15 mouse cellular contexts compared by ENCODE assay signal in genomic region chr13:56992022-56992421, GRCm38 (mm10).
DNase-seq lines count a peak whose midpoint lies in the region; ATAC-seq and TF ChIP-seq lines count a peak whose summit lies in the region.
"Had no signal": no experiment of that assay in that cellular context is flagged by ENCODE, and none has a peak within 500 bp of the region (broad histone marks: within the 10 kb centered on the region; RNA-seq: fewer than 3 reads in every experiment).

No protein-coding gene starts in this region.

- H3K4me2 ChIP-seq in hindbrain, embryonic 15.5 days, result no peak overlapping the region
- no peak overlapping the region for H3K4me2 ChIP-seq in hindbrain, embryonic 14.5 days (replicated peaks)
- H3K4me2 ChIP-seq in lung, embryonic 14.5 days, result no peak overlapping the region
- H3K4me2 ChIP-seq: forebrain, embryonic 15.5 days had no signal

- no peak overlapping the region for H3K4me3 ChIP-seq in hindbrain, embryonic 15.5 days
- no peak overlapping the region for H3K4me3 ChIP-seq in hindbrain, embryonic 14.5 days (replicated peaks; ENCODE audit: low read length)
- no peak overlapping the region for H3K4me3 ChIP-seq in lung, embryonic 14.5 days (ENCODE audit: low read depth, low read length)
- H3K4me3 ChIP-seq: forebrain, embryonic 15.5 days; megakaryocyte, embryonic 14.5 days had no signal

- DNase-seq in cerebellum, postnatal 10 days, result peak; percentile 49 to 58
- no peak for DNase-seq in cerebellum, adult 11 months
- no peak for DNase-seq in hindbrain, embryonic 14.5 days (ENCODE audit: low spot score)
- DNase-seq in lung, embryonic 14.5 days, result peak; percentile 17
- DNase-seq in lung, adult 18-20 months, result no peak
- DNase-seq in ZHBTc4 (ENCODE audit: low read depth, low spot score), result peak; percentile 59
- DNase-seq in layer of hippocampus, postnatal 10 days (ENCODE audit: low spot score in 2 of 2), result no peak
- DNase-seq: adrenal gland, adult 8-10 months; cerebellum, adult 11-12 months; gastrocnemius, postnatal 14 days; liver, postnatal 0 days; spleen, adult 18-20 months had no signal

- H3K9ac ChIP-seq in hindbrain, embryonic 15.5 days, result no peak overlapping the region
- H3K9ac ChIP-seq in hindbrain, embryonic 14.5 days, result no peak overlapping the region
- H3K9ac ChIP-seq in lung, embryonic 14.5 days, result no peak overlapping the region
- H3K9ac ChIP-seq: forebrain, embryonic 15.5 days; liver, postnatal 0 days had no signal

- H3K27me3 ChIP-seq in hindbrain, embryonic 15.5 days, result no peaks in the 10 kb centered on the region
- H3K27me3 ChIP-seq in hindbrain, embryonic 14.5 days (ENCODE audit: control insufficient read depth, insufficient read depth, low read length), result no peaks in the 10 kb centered on the region
- no peaks in the 10 kb centered on the region for H3K27me3 ChIP-seq in lung, embryonic 14.5 days (ENCODE audit: insufficient read depth, low read length)
- H3K27me3 ChIP-seq: forebrain, embryonic 15.5 days; megakaryocyte, embryonic 14.5 days had no signal

- no peak for ATAC-seq in hindbrain, embryonic 15.5 days (ENCODE audit: low FRiP score, low read depth)
- no peak for ATAC-seq in hindbrain, embryonic 14.5 days (ENCODE audit: low FRiP score)
- no peak for ATAC-seq in lung, embryonic 14.5 days (ENCODE audit: insufficient read depth)
- ATAC-seq: forebrain, embryonic 15.5 days; liver, postnatal 0 days had no signal

- 0 out of 2 replicates have a peak, but pooled peaks cover 3% of the 10 kb centered on the region for H3K4me1 ChIP-seq in hindbrain, embryonic 15.5 days (replicated peaks)
- peaks cover 11% of the 10 kb centered on the region; the same call in 1 of the 2 replicates for H3K4me1 ChIP-seq in hindbrain, embryonic 14.5 days (replicated peaks; ENCODE audit: control insufficient read depth, insufficient read depth, low read length)
- no peaks in the 10 kb centered on the region for H3K4me1 ChIP-seq in lung, embryonic 14.5 days (ENCODE audit: insufficient read depth)
- H3K4me1 ChIP-seq: megakaryocyte, embryonic 14.5 days had no signal

- peak; percentile 51 for TF ChIP-seq CTCF in lung, embryonic 14.5 days (IDR thresholded peaks at IDR 0.05; ENCODE audit: low read depth)

- H3K36me3 ChIP-seq in hindbrain, embryonic 15.5 days, result no peaks in the 10 kb centered on the region
- no peaks in the 10 kb centered on the region for H3K36me3 ChIP-seq in hindbrain, embryonic 14.5 days (replicated peaks; ENCODE audit: control insufficient read depth, insufficient read depth)
- H3K36me3 ChIP-seq in lung, embryonic 14.5 days (ENCODE audit: insufficient read depth), result no peaks in the 10 kb centered on the region
- H3K36me3 ChIP-seq: forebrain, embryonic 15.5 days had no signal

- no peaks in the 10 kb centered on the region for H3K9me3 ChIP-seq in hindbrain, embryonic 15.5 days
- H3K9me3 ChIP-seq in hindbrain, embryonic 14.5 days (ENCODE audit: control insufficient read depth, low read length), result 0 out of 2 replicates have a peak, but pooled peaks cover 3% of the 10 kb centered on the region
- peaks cover 4% of the 10 kb centered on the region; the same call in 1 of the 2 replicates for H3K9me3 ChIP-seq in lung, embryonic 14.5 days (ENCODE audit: low read depth, low read length)
- H3K9me3 ChIP-seq: forebrain, embryonic 15.5 days had no signal

- 0 out of 2 replicates have a peak overlapping the region, but pooled peaks have one; percentile 7 for H3K27ac ChIP-seq in hindbrain, embryonic 15.5 days (replicated peaks)
- no peak overlapping the region for H3K27ac ChIP-seq in hindbrain, embryonic 14.5 days
- no peak overlapping the region for H3K27ac ChIP-seq in lung, embryonic 14.5 days (ENCODE audit: low read depth)
- H3K27ac ChIP-seq: forebrain, embryonic 15.5 days had no signal

Comparison
In these comparisons a context has a peak if more than half of its experiments do, and no peak if none do; other contexts are left out.
1. DNase-seq: peak in cerebellum, postnatal 10 days (2 of 2), lung, embryonic 14.5 days (single experiment) and ZHBTc4 (single experiment); none in cerebellum, adult 11 months (single experiment), hindbrain, embryonic 14.5 days (single experiment), lung, adult 18-20 months (0 of 2) and layer of hippocampus, postnatal 10 days (0 of 2).